Mouse (Mus musculus) layer of hippocampus, adult 8-10 months (tissue): ENCODE data around the gene Dhdh. TPM values are rescaled to one million over a fixed set of nuclear protein-coding genes. Genes with fewer than 3 reads are reported as not detected.

Experiments
- DNase-seq, 2 experiments: peaks; one replicate each; pipeline ENCODE4 v3.0.0; 2022; ENCODE audit warnings: low spot score in 2 of 2
- microRNA-seq, 2 experiments: library from miRNA; unstranded; fragments of <30 nt; microRNA quantifications; one replicate each; pipeline ENCODE4 v1.2.0; 2022
- total RNA-seq, 4 experiments: library from RNA; stranded (reverse); gene quantifications; 2 replicates each; pipeline ENCODE4 v1.2.4; 2022

Dhdh gene
- total RNA-seq, 4 experiments from 2014 or later = 5.6 to 6.3 (median 6.2) TPM

- no peak for DNase-seq
Observed at GRCm38 (mm10) chr7:45454971-45455370, 33.6 kb downstream of the Dhdh start.

GRCm38 (mm10) chr7:45451344-45451982, 37.1 kb downstream of the Dhdh start:
- peak; percentile 78 to 89 for DNase-seq

- no peak for DNase-seq
Observed at GRCm38 (mm10) chr7:45449974-45450373, 38.6 kb downstream of the Dhdh start.

- no peak for DNase-seq
Observed at GRCm38 (mm10) chr7:45447325-45447990, 41.1 kb downstream of the Dhdh start.

- DNase-seq = no peak
Observed at GRCm38 (mm10) chr7:45446589-45446988, 42.0 kb downstream of the Dhdh start.

- DNase-seq = no peak
Observed at GRCm38 (mm10) chr7:45443526-45444420, 44.8 kb downstream of the Dhdh start.

- no peak for DNase-seq
Observed at GRCm38 (mm10) chr7:45437521-45438276, 50.9 kb downstream of the Dhdh start, which contains the start of gene Ruvbl2. Gene Ruvbl2, minus strand, starts transcription at chr7:45438096.

- no peak for DNase-seq
Observed at GRCm38 (mm10) chr7:45437046-45437445, 51.6 kb downstream of the Dhdh start.

- no peak for DNase-seq
Observed at GRCm38 (mm10) chr7:45436444-45436843, 52.2 kb downstream of the Dhdh start.

- DNase-seq = no peak
Observed at GRCm38 (mm10) chr7:45435038-45435437, 53.6 kb downstream of the Dhdh start.

- peak; percentile 100 for DNase-seq
Observed at GRCm38 (mm10) chr7:45434203-45435015, 54.2 kb downstream of the Dhdh start, which contains the start of gene Gys1. Gene Gys1, plus strand, starts transcription at chr7:45434844.

- DNase-seq = no peak
Observed at GRCm38 (mm10) chr7:45433835-45434202, 54.8 kb downstream of the Dhdh start.

GRCm38 (mm10) chr7:45426556-45426955, 62.0 kb downstream of the Dhdh start:
- no peak for DNase-seq

- DNase-seq = no peak
Observed at GRCm38 (mm10) chr7:45421194-45421593, 67.4 kb downstream of the Dhdh start.

Small RNAs within 50 kb of the gene (microRNA-seq; reads per million reads assigned to microRNA genes)
- 0 reads per million in 2 experiments for gene Gm22133

Other genes starting within 250 kb of the Dhdh start
- gene Cd37, start 249.7 kb downstream of the Dhdh start, total RNA-seq = 10 to 100 TPM in 2 of 4 experiments, 1 to 10 TPM in 2; 6.3 to 34.1 (median 18.1) TPM
- gene Slc6a16, start 247.7 kb downstream of the Dhdh start, total RNA-seq = 1 to 10 TPM; 1.9 to 3.4 (median 2.6) TPM
- not detected for gene Slc6a21, start 211.3 kb downstream of the Dhdh start, total RNA-seq
- 10 to 100 TPM; 16.0 to 25.6 (median 19.4) TPM for gene Trpm4, start 155.0 kb downstream of the Dhdh start, total RNA-seq
- under 1 TPM in 2 of 4 experiments, not detected in 2; 0.21 to 0.39 TPM for gene Hrc, start 153.5 kb downstream of the Dhdh start, total RNA-seq
- gene Ppfia3, start 121.8 kb downstream of the Dhdh start, total RNA-seq = 100 to 1,000 TPM; 123 to 143 (median 133) TPM
- gene Lin7b, start 118.2 kb downstream of the Dhdh start, total RNA-seq = 100 to 1,000 TPM; 131 to 156 (median 140) TPM
- gene Snrnp70, start 93.1 kb downstream of the Dhdh start, total RNA-seq = 100 to 1,000 TPM; 387 to 503 (median 439) TPM
- under 1 TPM in 1 of 4 experiments, not detected in 3; 0.14 TPM for gene Kcna7, start 83.2 kb downstream of the Dhdh start, total RNA-seq
- under 1 TPM in 3 of 4 experiments, not detected in 1; 0.31 to 0.39 (median 0.31) TPM for gene Ntf5, start 75.1 kb downstream of the Dhdh start, total RNA-seq
- gene Lhb, start 68.0 kb downstream of the Dhdh start, total RNA-seq = under 1 TPM in 1 of 4 experiments, not detected in 3; 0.52 TPM
- 10 to 100 TPM; 16.0 to 23.3 (median 20.2) TPM for gene Gys1, start 54.0 kb downstream of the Dhdh start, total RNA-seq
- gene Ruvbl2, start 50.7 kb downstream of the Dhdh start, total RNA-seq = 10 to 100 TPM; 31.7 to 38.7 (median 35.4) TPM
- 100 to 1,000 TPM; 176 to 331 (median 227) TPM for gene Ftl1, start 28.9 kb downstream of the Dhdh start, total RNA-seq
- gene Bax, start 21.9 kb downstream of the Dhdh start, total RNA-seq = 10 to 100 TPM; 70.0 to 78.6 (median 73.2) TPM
- not detected for gene Tulp2, start 6.9 kb downstream of the Dhdh start, total RNA-seq
- gene Gm45808, start 2.0 kb downstream of the Dhdh start, total RNA-seq = 1 to 10 TPM in 1 of 4 experiments, not detected in 3; 2.0 TPM
- 100 to 1,000 TPM; 101 to 135 (median 117) TPM for gene Nucb1, start 21.6 kb upstream of the Dhdh start, total RNA-seq
- 10 to 100 TPM; 15.2 to 24.6 (median 19.0) TPM for gene Ppp1r15a, start 37.5 kb upstream of the Dhdh start, total RNA-seq
- gene Plekha4, start 37.5 kb upstream of the Dhdh start, total RNA-seq = 1 to 10 TPM in 3 of 4 experiments, under 1 TPM in 1; 0.80 to 1.9 (median 1.5) TPM
- gene Hsd17b14, start 66.1 kb upstream of the Dhdh start, total RNA-seq = not detected
- gene Bcat2, start 81.3 kb upstream of the Dhdh start, total RNA-seq = 10 to 100 TPM; 23.2 to 33.0 (median 29.9) TPM
- not detected for gene Fgf21, start 126.7 kb upstream of the Dhdh start, total RNA-seq
- gene Fut1, start 128.5 kb upstream of the Dhdh start, total RNA-seq = under 1 TPM in 3 of 4 experiments, not detected in 1; 0.20 to 0.28 (median 0.21) TPM
- gene Izumo1, start 133.0 kb upstream of the Dhdh start, total RNA-seq = under 1 TPM in 3 of 4 experiments, not detected in 1; 0.14 to 0.27 (median 0.22) TPM
- 1 to 10 TPM; 5.8 to 7.5 (median 6.6) TPM for gene Rasip1, start 138.7 kb upstream of the Dhdh start, total RNA-seq
- gene Mamstr, start 151.2 kb upstream of the Dhdh start, total RNA-seq = 1 to 10 TPM; 1.5 to 4.4 (median 2.4) TPM
- under 1 TPM in 3 of 4 experiments, not detected in 1; 0.20 to 0.27 (median 0.23) TPM for gene Fut2, start 177.6 kb upstream of the Dhdh start, total RNA-seq
- 10 to 100 TPM in 3 of 4 experiments, 1 to 10 TPM in 1; 9.1 to 13.5 (median 11.6) TPM for gene Ntn5, start 195.2 kb upstream of the Dhdh start, total RNA-seq
- gene Sec1, start 205.6 kb upstream of the Dhdh start, total RNA-seq = 1 to 10 TPM; 1.6 to 4.6 (median 3.3) TPM
- gene Car11, start 211.0 kb upstream of the Dhdh start, total RNA-seq = 100 to 1,000 TPM; 158 to 230 (median 187) TPM
- 100 to 1,000 TPM in 2 of 4 experiments, 10 to 100 TPM in 2; 76.7 to 136 (median 109) TPM for gene Dbp, start 216.3 kb upstream of the Dhdh start, total RNA-seq
- 100 to 1,000 TPM; 385 to 434 (median 409) TPM for gene Rpl18, start 226.7 kb upstream of the Dhdh start, total RNA-seq
- 10 to 100 TPM; 28.1 to 36.7 (median 32.7) TPM for gene Sphk2, start 229.2 kb upstream of the Dhdh start, total RNA-seq
- under 1 TPM in 3 of 4 experiments, not detected in 1; 0.18 to 0.41 (median 0.19) TPM for gene Fam83e, start 232.4 kb upstream of the Dhdh start, total RNA-seq
- not detected for gene Spaca4, start 237.0 kb upstream of the Dhdh start, total RNA-seq